Mouse (Mus musculus) testis, adult 2 months (tissue): ENCODE data around the gene Haus7.

Experiments
- CTCF ChIP-seq: fragments of 200-500 bp; IDR thresholded peaks from 2 replicates; pipeline ENCODE4 v1.5.1; 2012; ENCODE audit warnings: low read depth, mild to moderate bottlenecking, inconsistent platforms, low read length, moderate library complexity; ENCODE audit not compliant: control insufficient read depth, insufficient read depth, insufficient replicate concordance
- POLR2A ChIP-seq: fragments of 200-500 bp; IDR thresholded peaks from 2 replicates; pipeline ENCODE4 v1.6.1; 2012; ENCODE audit warnings: low read depth, mild to moderate bottlenecking, inconsistent platforms, low read length, moderate library complexity; ENCODE audit not compliant: control insufficient read depth

- TF ChIP-seq CTCF (no peak), POLR2A (no peak)
Observed at GRCm38 (mm10) chrX:73401616-73402015, 57.2 kb downstream of the Haus7 start.
